Mouse (Mus musculus): Measurements from ENCODE around the gene Pik3cb. TPM values are rescaled to one million over a fixed set of nuclear protein-coding genes. Genes with fewer than 3 reads are reported as not detected.
A peak's percentile ranks its signal among the peaks of the same experiment; 100 is the strongest.

Pik3cb gene
- polyA plus RNA-seq, 1 experiment from 2014 or later: 1.6 TPM

DNA sequence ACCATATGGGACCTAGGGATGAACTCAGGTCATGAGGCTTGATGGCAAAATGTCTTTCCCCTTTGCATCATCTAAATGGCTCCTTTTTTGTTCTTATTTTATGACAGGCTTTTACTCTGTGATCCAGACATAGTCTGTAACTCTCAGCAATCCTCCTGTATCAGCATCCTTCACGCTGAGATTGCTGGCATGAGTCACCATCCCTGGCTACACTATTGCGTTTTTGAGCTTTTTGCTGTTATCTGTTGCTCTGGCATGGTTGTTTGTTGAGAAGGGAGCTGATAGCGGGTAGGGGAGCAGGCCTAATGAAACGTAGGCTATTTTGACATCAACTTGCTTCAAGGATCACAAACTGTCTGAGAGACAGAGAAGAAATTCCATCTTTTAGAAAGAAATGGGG lies 28.6 kb upstream of the Pik3cb start:
- H3K4me2 ChIP-seq (ENCODE audit: low read depth, low read length, severe bottlenecking): no peak overlapping the region
- no peaks in the 10 kb centered on the region for H3K36me3 ChIP-seq (ENCODE audit: control insufficient read depth, insufficient read depth, low read length)
- H3K9ac ChIP-seq (ENCODE audit: low read length): no peak overlapping the region
- 73% methylated on average over 4 of the region's 4 CpGs for WGBS
- ATAC-seq (replicated peaks; ENCODE audit: low FRiP score): no peak
- H3K27me3 ChIP-seq (ENCODE audit: control insufficient read depth, insufficient read depth, low read length): no peaks in the 10 kb centered on the region
- H3K4me3 ChIP-seq (ENCODE audit: low read depth, low read length): no peak overlapping the region
- H3K27ac ChIP-seq (ENCODE audit: low read depth, low read length): no peak overlapping the region
- DNase-seq (ENCODE audit: low spot score): no peak
- H3K9me3 ChIP-seq (ENCODE audit: control insufficient read depth, low read length): no peaks in the 10 kb centered on the region
- peaks cover 2% of the 10 kb centered on the region; the same call in 1 of the 2 replicates for H3K4me1 ChIP-seq (replicated peaks; ENCODE audit: control insufficient read depth, insufficient read depth, low read length)

DNA sequence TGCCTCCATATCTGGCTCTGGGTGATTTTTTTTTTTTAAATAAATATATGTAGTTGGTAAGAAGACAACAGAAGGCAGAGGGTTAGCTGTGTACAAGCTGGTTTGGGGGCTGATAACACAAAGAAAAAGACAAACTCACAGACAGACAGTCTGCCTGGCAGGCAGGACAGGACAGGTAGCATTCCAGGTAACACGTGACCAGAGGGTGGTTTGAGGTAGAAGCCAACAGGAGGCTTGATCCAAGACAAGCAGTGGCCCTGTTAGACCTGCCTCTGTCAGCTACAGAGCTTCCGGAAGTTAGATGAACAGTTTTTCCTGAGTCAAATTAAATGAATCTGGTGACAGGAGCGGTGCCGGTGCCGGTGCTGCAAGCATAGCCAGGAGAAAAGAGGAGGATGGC lies 26.5 kb upstream of the Pik3cb start:
- 78% methylated on average over 5 of the region's 5 CpGs for WGBS
- H3K4me3 ChIP-seq (ENCODE audit: low read depth, low read length): no peak overlapping the region
- no peak overlapping the region for H3K27ac ChIP-seq (ENCODE audit: low read depth, low read length)
- H3K36me3 ChIP-seq (ENCODE audit: control insufficient read depth, insufficient read depth, low read length): no peaks in the 10 kb centered on the region
- H3K9me3 ChIP-seq (ENCODE audit: control insufficient read depth, low read length): no peaks in the 10 kb centered on the region
- H3K4me1 ChIP-seq (replicated peaks; ENCODE audit: control insufficient read depth, insufficient read depth, low read length): peaks cover 9% of the 10 kb centered on the region; the same call in 1 of the 2 replicates
- no peaks in the 10 kb centered on the region for H3K27me3 ChIP-seq (ENCODE audit: control insufficient read depth, insufficient read depth, low read length)
- no peak overlapping the region for H3K9ac ChIP-seq (ENCODE audit: low read length)
- DNase-seq (ENCODE audit: low spot score) (no peak), ATAC-seq (replicated peaks; ENCODE audit: low FRiP score) (no peak)
- no peak overlapping the region for H3K4me2 ChIP-seq (ENCODE audit: low read depth, low read length, severe bottlenecking)

DNA sequence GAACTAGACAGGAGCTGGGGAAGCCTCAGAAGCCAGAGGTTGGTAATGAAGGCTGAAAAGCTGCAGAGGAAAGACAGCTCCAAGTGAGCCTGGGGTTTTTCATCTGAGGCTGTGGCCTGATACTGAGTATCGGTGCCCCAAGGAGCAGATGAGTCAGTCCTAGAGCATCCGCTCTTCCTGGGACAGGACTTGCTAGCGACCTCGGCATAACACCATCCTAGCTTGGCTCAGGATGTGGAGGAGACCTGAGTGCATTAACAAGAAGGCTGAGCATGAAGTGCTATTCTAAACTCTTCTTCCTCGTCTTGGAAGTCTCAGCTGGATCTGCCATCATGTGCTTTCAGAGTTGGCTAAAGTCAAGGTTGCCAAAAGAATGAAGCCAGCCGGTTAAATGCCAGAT lies 25.5 kb upstream of the Pik3cb start:
- H3K4me3 ChIP-seq (ENCODE audit: low read depth, low read length): no peak overlapping the region
- no peaks in the 10 kb centered on the region for H3K27me3 ChIP-seq (ENCODE audit: control insufficient read depth, insufficient read depth, low read length)
- no peak overlapping the region for H3K27ac ChIP-seq (ENCODE audit: low read depth, low read length)
- H3K9me3 ChIP-seq (ENCODE audit: control insufficient read depth, low read length): no peaks in the 10 kb centered on the region
- WGBS: 78% methylated on average over 6 of the region's 6 CpGs
- no peak overlapping the region for H3K9ac ChIP-seq (ENCODE audit: low read length)
- H3K36me3 ChIP-seq (ENCODE audit: control insufficient read depth, insufficient read depth, low read length): no peaks in the 10 kb centered on the region
- DNase-seq (ENCODE audit: low spot score): no peak
- H3K4me1 ChIP-seq (replicated peaks; ENCODE audit: control insufficient read depth, insufficient read depth, low read length): peaks cover 9% of the 10 kb centered on the region; the same call in 1 of the 2 replicates
- no peak overlapping the region for H3K4me2 ChIP-seq (ENCODE audit: low read depth, low read length, severe bottlenecking)
- ATAC-seq (replicated peaks; ENCODE audit: low FRiP score): no peak

DNA sequence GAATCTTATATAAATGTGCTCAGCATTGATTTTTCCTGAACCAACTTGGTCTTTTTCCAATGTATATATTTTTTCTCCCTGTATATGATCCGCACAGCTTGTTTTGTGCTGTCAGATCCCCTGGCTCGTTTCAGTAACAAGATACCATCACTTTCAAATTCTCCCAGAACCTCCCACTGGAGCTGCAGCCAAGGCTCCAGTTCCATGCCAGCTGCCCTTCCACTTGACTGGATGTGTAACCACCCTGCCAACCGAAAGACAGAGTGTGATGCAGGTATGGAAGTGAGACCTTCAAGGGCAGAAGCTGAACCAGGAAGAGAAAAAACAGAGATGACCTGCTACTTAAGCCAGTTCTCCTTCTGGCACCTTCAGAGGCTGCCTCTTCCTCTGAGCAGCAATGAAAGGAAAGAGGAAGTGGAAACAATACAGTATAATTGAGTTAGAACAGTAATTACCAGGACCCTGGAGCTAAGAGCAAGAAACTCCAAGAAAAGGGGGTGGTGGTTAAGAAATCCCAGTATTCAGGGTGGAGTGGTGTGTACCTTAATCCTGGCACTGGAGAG lies 24.3 kb upstream of the Pik3cb start:
- no peak overlapping the region for H3K4me2 ChIP-seq (ENCODE audit: low read depth, low read length, severe bottlenecking)
- no peak overlapping the region for H3K9ac ChIP-seq (ENCODE audit: low read length)
- no peak for DNase-seq (ENCODE audit: low spot score)
- no peaks in the 10 kb centered on the region for H3K36me3 ChIP-seq (ENCODE audit: control insufficient read depth, insufficient read depth, low read length)
- H3K9me3 ChIP-seq (ENCODE audit: control insufficient read depth, low read length): no peaks in the 10 kb centered on the region
- H3K4me3 ChIP-seq (ENCODE audit: low read depth, low read length): no peak overlapping the region
- H3K4me1 ChIP-seq (replicated peaks; ENCODE audit: control insufficient read depth, insufficient read depth, low read length): peaks cover 9% of the 10 kb centered on the region; the same call in 1 of the 2 replicates
- no peak for ATAC-seq (replicated peaks; ENCODE audit: low FRiP score)
- H3K27ac ChIP-seq (ENCODE audit: low read depth, low read length): no peak overlapping the region
- H3K27me3 ChIP-seq (ENCODE audit: control insufficient read depth, insufficient read depth, low read length): no peaks in the 10 kb centered on the region
- WGBS: 67% methylated on average over 3 of the region's 3 CpGs

GRCm38 (mm10) chr9:99164148-99164503 lies 23.7 kb upstream of the Pik3cb start:
- no peak overlapping the region for H3K27ac ChIP-seq (ENCODE audit: low read depth, low read length)
- H3K9me3 ChIP-seq (ENCODE audit: control insufficient read depth, low read length): no peaks in the 10 kb centered on the region
- 61% methylated on average over 9 of the region's 9 CpGs for WGBS
- peaks cover 9% of the 10 kb centered on the region; the same call in 1 of the 2 replicates for H3K4me1 ChIP-seq (replicated peaks; ENCODE audit: control insufficient read depth, insufficient read depth, low read length)
- H3K27me3 ChIP-seq (ENCODE audit: control insufficient read depth, insufficient read depth, low read length): no peaks in the 10 kb centered on the region
- H3K36me3 ChIP-seq (ENCODE audit: control insufficient read depth, insufficient read depth, low read length): no peaks in the 10 kb centered on the region
- ATAC-seq (replicated peaks; ENCODE audit: low FRiP score) (peak; percentile 44), DNase-seq (ENCODE audit: low spot score) (no peak)
- H3K4me2 ChIP-seq (ENCODE audit: low read depth, low read length, severe bottlenecking): peak overlapping the region; percentile 33; the same call in 1 of the 2 replicates
- no peak overlapping the region for H3K9ac ChIP-seq (ENCODE audit: low read length)
- no peak overlapping the region for H3K4me3 ChIP-seq (ENCODE audit: low read depth, low read length)

DNA sequence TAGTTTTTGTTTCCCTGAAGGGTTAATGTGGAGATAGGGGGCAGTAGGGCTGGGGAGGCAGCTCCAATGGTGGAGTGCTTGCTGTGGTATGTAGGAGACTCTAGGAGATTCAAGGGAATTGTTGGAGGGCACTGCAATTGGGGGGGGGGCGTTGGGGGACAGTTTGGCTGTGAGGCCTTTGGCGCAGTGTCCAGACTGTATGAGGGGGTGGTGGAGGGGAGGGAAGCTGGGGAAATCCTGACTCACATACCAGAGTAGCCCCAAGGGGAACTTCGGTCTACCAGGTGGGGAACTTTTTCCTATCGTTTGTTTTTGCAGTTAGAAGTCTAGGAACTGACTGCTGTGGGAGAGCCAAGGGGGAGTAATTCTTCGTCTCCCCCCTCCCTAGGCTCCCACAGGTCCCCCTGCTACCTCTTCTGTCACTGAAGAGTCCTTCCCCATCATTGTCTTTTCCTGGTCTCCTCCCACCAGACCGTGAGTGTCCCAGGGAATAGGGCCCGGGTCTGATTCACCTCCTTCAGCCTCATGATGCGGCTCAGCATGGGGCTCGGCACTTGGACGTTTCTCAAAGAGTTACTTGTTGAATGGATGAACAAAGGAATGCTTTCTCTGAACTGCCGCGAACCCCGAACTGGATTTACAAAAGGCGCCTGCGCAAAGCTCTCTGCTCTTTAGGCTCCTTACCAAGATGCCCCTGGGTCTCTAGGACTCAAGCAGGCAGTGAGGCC lies 23.2 kb upstream of the Pik3cb start:
- peak overlapping the region; percentile 31; the same call in 1 of the 2 replicates for H3K27ac ChIP-seq (ENCODE audit: low read depth, low read length)
- H3K4me3 ChIP-seq (ENCODE audit: low read depth, low read length): no peak overlapping the region
- H3K36me3 ChIP-seq (ENCODE audit: control insufficient read depth, insufficient read depth, low read length): no peaks in the 10 kb centered on the region
- ATAC-seq (replicated peaks; ENCODE audit: low FRiP score): peak; percentile 84
- peak overlapping the region; percentile 33; the same call in 1 of the 2 replicates for H3K4me2 ChIP-seq (ENCODE audit: low read depth, low read length, severe bottlenecking)
- peaks cover 9% of the 10 kb centered on the region; the same call in 1 of the 2 replicates for H3K4me1 ChIP-seq (replicated peaks; ENCODE audit: control insufficient read depth, insufficient read depth, low read length)
- peak; percentile 75 for DNase-seq (ENCODE audit: low spot score)
- 10% methylated on average over 15 of the region's 15 CpGs for WGBS
- H3K27me3 ChIP-seq (ENCODE audit: control insufficient read depth, insufficient read depth, low read length): no peaks in the 10 kb centered on the region
- peak overlapping the region; percentile 37 for H3K9ac ChIP-seq (ENCODE audit: low read length)
- H3K9me3 ChIP-seq (ENCODE audit: control insufficient read depth, low read length): no peaks in the 10 kb centered on the region

DNA sequence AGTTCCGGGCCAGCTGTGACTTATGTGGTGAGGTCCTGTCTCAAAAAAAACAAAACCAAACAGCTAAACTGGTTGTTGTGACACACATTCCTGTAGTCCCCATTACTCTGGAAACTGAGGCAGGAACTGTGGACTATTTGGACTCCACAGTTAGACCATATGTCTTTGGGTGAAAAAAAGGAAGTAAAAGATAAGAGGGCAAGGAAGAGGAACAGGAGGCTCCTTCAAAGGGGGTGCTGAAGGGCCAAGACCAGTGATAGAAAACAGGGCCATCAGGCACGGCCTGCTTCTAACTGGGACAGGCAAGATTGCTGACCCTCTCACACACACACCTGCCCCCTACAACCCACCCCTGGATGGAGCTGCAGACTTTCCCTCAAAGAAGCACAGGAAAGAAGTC lies 22.4 kb upstream of the Pik3cb start:
- Histone ChIP-seq H3K4me3 (ENCODE audit: low read depth, low read length) (no peak overlapping the region), H3K9me3 (ENCODE audit: control insufficient read depth, low read length) (no peaks in the 10 kb centered on the region), H3K27me3 (ENCODE audit: control insufficient read depth, insufficient read depth, low read length) (no peaks in the 10 kb centered on the region), H3K27ac (ENCODE audit: low read depth, low read length) (no peak overlapping the region), H3K36me3 (ENCODE audit: control insufficient read depth, insufficient read depth, low read length) (no peaks in the 10 kb centered on the region), H3K4me2 (ENCODE audit: low read depth, low read length, severe bottlenecking) (no peak overlapping the region), H3K9ac (ENCODE audit: low read length) (no peak overlapping the region), H3K4me1 (replicated peaks; ENCODE audit: control insufficient read depth, insufficient read depth, low read length) (peaks cover 9% of the 10 kb centered on the region; the same call in 1 of the 2 replicates)
- DNase-seq (ENCODE audit: low spot score) (no peak), ATAC-seq (replicated peaks; ENCODE audit: low FRiP score) (no peak)
- WGBS: 91% methylated on average over 2 of the region's 2 CpGs

DNA sequence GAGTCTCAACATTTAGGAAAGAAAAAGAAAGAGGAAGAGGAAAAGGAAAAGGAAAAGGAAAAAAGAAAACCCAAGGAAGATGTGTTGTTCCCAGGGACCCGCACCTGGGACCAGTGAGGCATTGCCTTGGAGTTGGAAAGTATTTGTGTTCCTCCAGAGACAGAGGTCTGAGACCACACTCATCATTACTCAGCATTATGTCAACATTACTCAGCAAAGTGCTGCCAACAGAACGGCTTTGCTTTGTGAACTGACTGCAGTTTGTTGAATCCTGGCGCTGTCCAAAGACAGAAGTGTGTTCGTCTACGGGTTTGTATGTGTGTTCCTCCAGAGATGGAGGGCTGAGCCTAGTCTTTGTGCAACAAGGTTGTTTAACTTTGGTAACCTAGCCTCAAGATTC lies 20.4 kb upstream of the Pik3cb start:
- Histone ChIP-seq H3K27me3 (ENCODE audit: control insufficient read depth, insufficient read depth, low read length) (no peaks in the 10 kb centered on the region), H3K4me3 (ENCODE audit: low read depth, low read length) (no peak overlapping the region), H3K4me2 (ENCODE audit: low read depth, low read length, severe bottlenecking) (no peak overlapping the region), H3K9me3 (ENCODE audit: control insufficient read depth, low read length) (no peaks in the 10 kb centered on the region), H3K36me3 (ENCODE audit: control insufficient read depth, insufficient read depth, low read length) (no peaks in the 10 kb centered on the region), H3K4me1 (replicated peaks; ENCODE audit: control insufficient read depth, insufficient read depth, low read length) (peaks cover 9% of the 10 kb centered on the region; the same call in 1 of the 2 replicates), H3K9ac (ENCODE audit: low read length) (no peak overlapping the region), H3K27ac (ENCODE audit: low read depth, low read length) (no peak overlapping the region)
- ATAC-seq (replicated peaks; ENCODE audit: low FRiP score): no peak
- no peak for DNase-seq (ENCODE audit: low spot score)
- 94% methylated on average over 5 of the region's 5 CpGs for WGBS

DNA sequence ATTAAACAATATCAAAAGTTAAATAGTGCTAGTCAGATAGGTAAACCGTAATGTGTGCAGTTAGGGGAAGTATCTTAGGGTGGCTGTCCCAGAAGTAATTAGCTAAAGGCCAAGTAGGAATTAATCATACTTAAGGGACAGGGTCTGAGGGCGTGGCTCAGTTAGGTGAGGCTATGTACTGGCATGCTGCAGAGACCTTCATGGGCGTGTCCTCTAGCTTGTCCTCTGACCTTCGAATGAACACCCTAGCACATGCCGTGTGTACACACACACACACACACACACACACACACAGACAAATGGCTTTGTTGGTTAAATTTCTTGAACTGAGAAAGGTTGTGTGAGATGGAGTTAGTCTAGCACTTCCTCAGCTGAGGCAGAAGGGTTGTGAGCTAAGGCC lies 19.5 kb upstream of the Pik3cb start:
- no peak overlapping the region for H3K4me3 ChIP-seq (ENCODE audit: low read depth, low read length)
- no peak overlapping the region for H3K4me2 ChIP-seq (ENCODE audit: low read depth, low read length, severe bottlenecking)
- H3K27ac ChIP-seq (ENCODE audit: low read depth, low read length): no peak overlapping the region
- peaks cover 9% of the 10 kb centered on the region; the same call in 1 of the 2 replicates for H3K4me1 ChIP-seq (replicated peaks; ENCODE audit: control insufficient read depth, insufficient read depth, low read length)
- H3K27me3 ChIP-seq (ENCODE audit: control insufficient read depth, insufficient read depth, low read length): no peaks in the 10 kb centered on the region
- 86% methylated on average over 5 of the region's 5 CpGs for WGBS
- H3K9ac ChIP-seq (ENCODE audit: low read length): no peak overlapping the region
- ATAC-seq (replicated peaks; ENCODE audit: low FRiP score) (no peak), DNase-seq (ENCODE audit: low spot score) (no peak)
- no peaks in the 10 kb centered on the region for H3K9me3 ChIP-seq (ENCODE audit: control insufficient read depth, low read length)
- no peaks in the 10 kb centered on the region for H3K36me3 ChIP-seq (ENCODE audit: control insufficient read depth, insufficient read depth, low read length)
